Mouse (Mus musculus): Measurements from ENCODE around the gene Pin1. TPM values are rescaled to one million over a fixed set of nuclear protein-coding genes. Genes with fewer than 3 reads are reported as not detected.
A peak's percentile ranks its signal among the peaks of the same experiment; 100 is the strongest.
"Not testable (repeated sequence)": the region's sequence is repeated elsewhere in the genome, so short reads cannot be mapped to it uniquely, and the experiment has no call there.

Gene Pin1
- 65.0 and 66.4 TPM in 2 replicates for polyA plus RNA-seq (2014; fragmentation: Nextera tagmentation; extraction: Ambion mirVana)

- DNase-seq (ENCODE audit: low spot score) = peak; percentile 97
- under 1% methylated on average over 45 of the region's 45 CpGs for WGBS
- peak within 1 kb of the TSS; percentile 50 for H3K4me2 ChIP-seq (ENCODE audit: low read depth, severe bottlenecking)
- H3K4me3 ChIP-seq (ENCODE audit: low read depth, low read length) = peak within 1 kb of the TSS; percentile 82
- peak within 1 kb of the TSS; percentile 76 for H3K9ac ChIP-seq (ENCODE audit: low read length)
- H3K4me1 ChIP-seq (ENCODE audit: control insufficient read depth, insufficient read depth, low read length) = peaks cover 10% of the 10 kb centered on the region
- peaks cover 11% of the 10 kb centered on the region; the same call in 1 of the 2 replicates for H3K36me3 ChIP-seq (ENCODE audit: control insufficient read depth, insufficient read depth, low read length)
- H3K27me3 ChIP-seq (ENCODE audit: control insufficient read depth, insufficient read depth, low read length) = no peaks in the 10 kb centered on the region
- ATAC-seq (ENCODE audit: insufficient number of reproducible peaks, low FRiP score, low TSS enrichment, low read depth) = peak; percentile 99
- no peaks in the 10 kb centered on the region for H3K9me3 ChIP-seq (ENCODE audit: control insufficient read depth, low read length)
- no peak within 1 kb of the TSS for H3K27ac ChIP-seq (replicated peaks; ENCODE audit: low read depth, low read length)
Observed at GRCm38 (mm10) chr9:20651602-20652259, at the start of gene Pin1. Gene Pin1 (plus strand): TSS chr9:20652095.

GRCm38 (mm10) chr9:20606269-20606668 is 45.6 kb upstream of the Pin1 start:
- DNase-seq (ENCODE audit: low spot score) (no peak), ATAC-seq (ENCODE audit: insufficient number of reproducible peaks, low FRiP score, low TSS enrichment, low read depth) (no peak)
- no peak overlapping the region; the same call in 1 of the 2 replicates for H3K4me3 ChIP-seq (ENCODE audit: low read depth, low read length)
- H3K4me1 ChIP-seq (ENCODE audit: control insufficient read depth, insufficient read depth, low read length) = no peaks in the 10 kb centered on the region
- peak overlapping the region; percentile 67; the same call in 1 of the 2 replicates for H3K4me2 ChIP-seq (ENCODE audit: low read depth, severe bottlenecking)
- WGBS = 100% methylated on average over 1 of the region's 1 CpGs
- H3K27ac ChIP-seq (replicated peaks; ENCODE audit: low read depth, low read length) = no peak overlapping the region
- no peak overlapping the region for H3K9ac ChIP-seq (ENCODE audit: low read length)
- no peaks in the 10 kb centered on the region for H3K36me3 ChIP-seq (ENCODE audit: control insufficient read depth, insufficient read depth, low read length)
- H3K27me3 ChIP-seq (ENCODE audit: control insufficient read depth, insufficient read depth, low read length) = no peaks in the 10 kb centered on the region
- H3K9me3 ChIP-seq (ENCODE audit: control insufficient read depth, low read length) = peaks cover 4% of the 10 kb centered on the region; the same call in 1 of the 2 replicates

- ATAC-seq (ENCODE audit: insufficient number of reproducible peaks, low FRiP score, low TSS enrichment, low read depth) (peak; percentile 84), DNase-seq (ENCODE audit: low spot score) (peak; percentile 89)
- no peaks in the 10 kb centered on the region for H3K27me3 ChIP-seq (ENCODE audit: control insufficient read depth, insufficient read depth, low read length)
- H3K36me3 ChIP-seq (ENCODE audit: control insufficient read depth, insufficient read depth, low read length) = no peaks in the 10 kb centered on the region
- peaks cover 4% of the 10 kb centered on the region; the same call in 1 of the 2 replicates for H3K9me3 ChIP-seq (ENCODE audit: control insufficient read depth, low read length)
- H3K27ac ChIP-seq (replicated peaks; ENCODE audit: low read depth, low read length) = peak overlapping the region; percentile 82
- under 1% methylated on average over 57 of the region's 57 CpGs for WGBS
- peak overlapping the region; percentile 67 for H3K4me2 ChIP-seq (ENCODE audit: low read depth, severe bottlenecking)
- peak overlapping the region; percentile 65 for H3K4me3 ChIP-seq (ENCODE audit: low read depth, low read length)
- H3K9ac ChIP-seq (ENCODE audit: low read length) = peak overlapping the region; percentile 83
- no peaks in the 10 kb centered on the region for H3K4me1 ChIP-seq (ENCODE audit: control insufficient read depth, insufficient read depth, low read length)
Observed at GRCm38 (mm10) chr9:20607100-20607974, 44.6 kb upstream of the Pin1 start.

GRCm38 (mm10) chr9:20609831-20610464 is 41.9 kb upstream of the Pin1 start:
- no peak for DNase-seq (ENCODE audit: low spot score)
- Histone ChIP-seq H3K4me2 (ENCODE audit: low read depth, severe bottlenecking) (no peak overlapping the region), H3K9ac (ENCODE audit: low read length) (no peak overlapping the region), H3K27ac (replicated peaks; ENCODE audit: low read depth, low read length) (no peak overlapping the region), H3K4me3 (ENCODE audit: low read depth, low read length) (no peak overlapping the region), H3K27me3 (ENCODE audit: control insufficient read depth, insufficient read depth, low read length) (no peaks in the 10 kb centered on the region), H3K36me3 (ENCODE audit: control insufficient read depth, insufficient read depth, low read length) (no peaks in the 10 kb centered on the region), H3K9me3 (ENCODE audit: control insufficient read depth, low read length) (peaks cover 4% of the 10 kb centered on the region; the same call in 1 of the 2 replicates), H3K4me1 (ENCODE audit: control insufficient read depth, insufficient read depth, low read length) (no peaks in the 10 kb centered on the region)
- ATAC-seq (ENCODE audit: insufficient number of reproducible peaks, low FRiP score, low TSS enrichment, low read depth) = no peak
- 86% methylated on average over 5 of the region's 5 CpGs for WGBS

GRCm38 (mm10) chr9:20611976-20612375 is 39.9 kb upstream of the Pin1 start:
- Histone ChIP-seq H3K4me2 (ENCODE audit: low read depth, severe bottlenecking) (no peak overlapping the region), H3K9me3 (ENCODE audit: control insufficient read depth, low read length) (peaks cover 4% of the 10 kb centered on the region; the same call in 1 of the 2 replicates), H3K27ac (replicated peaks; ENCODE audit: low read depth, low read length) (no peak overlapping the region), H3K27me3 (ENCODE audit: control insufficient read depth, insufficient read depth, low read length) (no peaks in the 10 kb centered on the region), H3K4me3 (ENCODE audit: low read depth, low read length) (no peak overlapping the region), H3K4me1 (ENCODE audit: control insufficient read depth, insufficient read depth, low read length) (no peaks in the 10 kb centered on the region), H3K9ac (ENCODE audit: low read length) (no peak overlapping the region), H3K36me3 (ENCODE audit: control insufficient read depth, insufficient read depth, low read length) (no peaks in the 10 kb centered on the region)
- 87% methylated on average over 5 of the region's 5 CpGs for WGBS
- ATAC-seq (ENCODE audit: insufficient number of reproducible peaks, low FRiP score, low TSS enrichment, low read depth) (no peak), DNase-seq (ENCODE audit: low spot score) (no peak)

- Histone ChIP-seq H3K27me3 (ENCODE audit: control insufficient read depth, insufficient read depth, low read length) (no peaks in the 10 kb centered on the region), H3K4me2 (ENCODE audit: low read depth, severe bottlenecking) (no peak overlapping the region), H3K9ac (ENCODE audit: low read length) (no peak overlapping the region), H3K36me3 (ENCODE audit: control insufficient read depth, insufficient read depth, low read length) (no peaks in the 10 kb centered on the region), H3K4me3 (ENCODE audit: low read depth, low read length) (no peak overlapping the region), H3K4me1 (ENCODE audit: control insufficient read depth, insufficient read depth, low read length) (no peaks in the 10 kb centered on the region), H3K9me3 (ENCODE audit: control insufficient read depth, low read length) (no peaks in the 10 kb centered on the region), H3K27ac (replicated peaks; ENCODE audit: low read depth, low read length) (no peak overlapping the region)
- DNase-seq (ENCODE audit: low spot score) (no peak), ATAC-seq (ENCODE audit: insufficient number of reproducible peaks, low FRiP score, low TSS enrichment, low read depth) (no peak)
- WGBS = 94% methylated on average over 2 of the region's 2 CpGs
Observed at GRCm38 (mm10) chr9:20616685-20617084, 35.2 kb upstream of the Pin1 start.

GRCm38 (mm10) chr9:20631332-20631731 is 20.6 kb upstream of the Pin1 start:
- Histone ChIP-seq H3K4me3 (ENCODE audit: low read depth, low read length) (no peak overlapping the region), H3K9me3 (ENCODE audit: control insufficient read depth, low read length) (no peaks in the 10 kb centered on the region), H3K4me2 (ENCODE audit: low read depth, severe bottlenecking) (no peak overlapping the region), H3K27me3 (ENCODE audit: control insufficient read depth, insufficient read depth, low read length) (no peaks in the 10 kb centered on the region), H3K4me1 (ENCODE audit: control insufficient read depth, insufficient read depth, low read length) (no peaks in the 10 kb centered on the region), H3K9ac (ENCODE audit: low read length) (no peak overlapping the region), H3K27ac (replicated peaks; ENCODE audit: low read depth, low read length) (no peak overlapping the region), H3K36me3 (ENCODE audit: control insufficient read depth, insufficient read depth, low read length) (no peaks in the 10 kb centered on the region; the same call in 1 of the 2 replicates)
- 95% methylated on average over 2 of the region's 2 CpGs for WGBS
- ATAC-seq (ENCODE audit: insufficient number of reproducible peaks, low FRiP score, low TSS enrichment, low read depth) (no peak), DNase-seq (ENCODE audit: low spot score) (no peak)

- WGBS = 93% methylated on average over 8 of the region's 8 CpGs
- not testable (repeated sequence) for H3K4me2 ChIP-seq (ENCODE audit: low read depth, severe bottlenecking); H3K9me3 ChIP-seq (ENCODE audit: control insufficient read depth, low read length); H3K27me3 ChIP-seq (ENCODE audit: control insufficient read depth, insufficient read depth, low read length); H3K4me1 ChIP-seq (ENCODE audit: control insufficient read depth, insufficient read depth, low read length); H3K4me3 ChIP-seq (ENCODE audit: low read depth, low read length); H3K9ac ChIP-seq (ENCODE audit: low read length); H3K27ac ChIP-seq (replicated peaks; ENCODE audit: low read depth, low read length); DNase-seq (ENCODE audit: low spot score); ATAC-seq (ENCODE audit: insufficient number of reproducible peaks, low FRiP score, low TSS enrichment, low read depth); H3K36me3 ChIP-seq (ENCODE audit: control insufficient read depth, insufficient read depth, low read length)
Observed at GRCm38 (mm10) chr9:20635676-20636075, 16.2 kb upstream of the Pin1 start.

All from limb, embryonic 11.5 days (tissue).